Mouse (Mus musculus) intestine, embryonic 14.5 days (tissue): Measurements from ENCODE around the gene Rsrc1. TPM values are rescaled to one million over a fixed set of nuclear protein-coding genes. Genes with fewer than 3 reads are reported as not detected.

ENCODE experiments used
- ATAC-seq: fragments of 200-750 bp; cut with Nextera tagmentation; replicated peaks from 2 replicates; pipeline ENCODE4 v1.8.0; 2017; ENCODE audit warnings: low read depth, moderate number of reproducible peaks, moderate TSS enrichment, moderate library complexity; ENCODE audit not compliant: low FRiP score, low TSS enrichment
- DNase-seq: peaks from one replicate; pipeline ENCODE4 v3.0.0-alpha.2; 2018; ENCODE audit warnings: low spot score
- H3K27ac ChIP-seq: fragments of 300-500 bp; sonication (generic); 2 replicates; pipeline ENCODE4 v1.5.1; 2014; ENCODE audit warnings: low read depth, mild to moderate bottlenecking, control low read depth
- H3K27me3 ChIP-seq: fragments of 300-500 bp; sonication (generic); replicated peaks from 2 replicates; pipeline ENCODE4 v1.6.1; 2014; ENCODE audit warnings: low read length, control low read depth; ENCODE audit not compliant: control insufficient read depth, insufficient read depth
- H3K36me3 ChIP-seq: fragments of 300-500 bp; sonication (generic); 2 replicates; pipeline ENCODE4 v1.6.1; 2014; ENCODE audit warnings: low read length, control low read depth; ENCODE audit not compliant: control insufficient read depth, insufficient read depth
- H3K4me1 ChIP-seq: fragments of 300-500 bp; sonication (generic); replicated peaks from 2 replicates; pipeline ENCODE4 v1.6.1; 2014; ENCODE audit warnings: low read length, control low read depth, mixed read lengths; ENCODE audit not compliant: control insufficient read depth, insufficient read depth
- H3K4me2 ChIP-seq: fragments of 300-500 bp; sonication (generic); 2 replicates; pipeline ENCODE4 v1.6.1; 2014; ENCODE audit warnings: low read length
- H3K4me3 ChIP-seq: fragments of 300-500 bp; sonication (generic); 2 replicates; pipeline ENCODE4 v1.5.1; 2014; ENCODE audit warnings: low read depth, low read length, control low read depth, mixed read lengths
- H3K9ac ChIP-seq: fragments of 300-500 bp; sonication (generic); 2 replicates; pipeline ENCODE4 v1.6.1; 2014; ENCODE audit warnings: mild to moderate bottlenecking, low read length
- H3K9me3 ChIP-seq: fragments of 300-500 bp; sonication (generic); 2 replicates; pipeline ENCODE4 v1.6.1; 2016; ENCODE audit warnings: low read length, control low read depth; ENCODE audit not compliant: control insufficient read depth
- WGBS: fragments of 180-500 bp; shearing (Covaris S2); extraction: QIAGEN DNeasy Blood & Tissue Kit; methylation state at CpG from one replicate; pipeline ENCODE4 v1.1.7; 2014; 5-methylcytosine and 5-hydroxymethylcytosine counted together
- polyA plus RNA-seq: library from polyadenylated mRNA; unstranded; fragments of >200 nt; fragmentation: Nextera tagmentation; extraction: Ambion mirVana; gene quantifications from 2 replicates; pipeline ENCODE4 v1.2.1, GENCODE M21; 2014

Rsrc1 gene
- polyA plus RNA-seq, 1 experiment from 2014 or later: 32.7 TPM

- H3K9ac ChIP-seq: no peak overlapping the region
- no peaks in the 10 kb centered on the region for H3K9me3 ChIP-seq
- no peak for ATAC-seq
- DNase-seq: no peak
- H3K27me3 ChIP-seq: no peaks in the 10 kb centered on the region
- H3K4me2 ChIP-seq: no peak overlapping the region
- 87% methylated on average over 3 of the region's 3 CpGs for WGBS
- no peak overlapping the region for H3K4me3 ChIP-seq
- no peaks in the 10 kb centered on the region for H3K36me3 ChIP-seq
- no peaks in the 10 kb centered on the region for H3K4me1 ChIP-seq
- no peak overlapping the region for H3K27ac ChIP-seq
Observed at GRCm38 (mm10) chr3:67352763-67353149, 371.6 kb downstream of the Rsrc1 start.

- Histone ChIP-seq H3K27ac (no peak overlapping the region), H3K36me3 (no peaks in the 10 kb centered on the region), H3K4me2 (no peak overlapping the region), H3K27me3 (no peaks in the 10 kb centered on the region), H3K9ac (no peak overlapping the region), H3K4me3 (no peak overlapping the region), H3K4me1 (no peaks in the 10 kb centered on the region), H3K9me3 (no peaks in the 10 kb centered on the region)
- no peak for ATAC-seq
- WGBS: 89% methylated on average over 7 of the region's 7 CpGs
- no peak for DNase-seq
Observed at GRCm38 (mm10) chr3:67358376-67358775, 377.2 kb downstream of the Rsrc1 start.

- 85% methylated on average over 4 of the region's 4 CpGs for WGBS
- no peaks in the 10 kb centered on the region for H3K4me1 ChIP-seq
- no peaks in the 10 kb centered on the region for H3K27me3 ChIP-seq
- H3K27ac ChIP-seq: no peak overlapping the region
- H3K36me3 ChIP-seq: no peaks in the 10 kb centered on the region
- DNase-seq: no peak
- no peak for ATAC-seq
- H3K9ac ChIP-seq: no peak overlapping the region
- H3K4me2 ChIP-seq: no peak overlapping the region
- no peaks in the 10 kb centered on the region for H3K9me3 ChIP-seq
- H3K4me3 ChIP-seq: no peak overlapping the region
Observed at GRCm38 (mm10) chr3:67366087-67366892, 385.1 kb downstream of the Rsrc1 start.

- Histone ChIP-seq H3K4me3 (no peak overlapping the region), H3K27ac (no peak overlapping the region), H3K36me3 (no peaks in the 10 kb centered on the region), H3K27me3 (0 out of 2 replicates have a peak, but pooled peaks cover 6% of the 10 kb centered on the region), H3K4me2 (no peak overlapping the region), H3K9ac (no peak overlapping the region), H3K4me1 (no peaks in the 10 kb centered on the region), H3K9me3 (no peaks in the 10 kb centered on the region)
- ATAC-seq: no peak
- no peak for DNase-seq
- WGBS: 76% methylated on average over 6 of the region's 6 CpGs
Observed at GRCm38 (mm10) chr3:67367481-67367880, 386.3 kb downstream of the Rsrc1 start.

- no peaks in the 10 kb centered on the region for H3K36me3 ChIP-seq
- 76% methylated on average over 5 of the region's 5 CpGs for WGBS
- H3K9ac ChIP-seq: no peak overlapping the region
- H3K4me1 ChIP-seq: no peaks in the 10 kb centered on the region
- H3K4me3 ChIP-seq: no peak overlapping the region
- no peak overlapping the region for H3K4me2 ChIP-seq
- peaks cover 13% of the 10 kb centered on the region; the same call in 1 of the 2 replicates for H3K27me3 ChIP-seq
- no peaks in the 10 kb centered on the region for H3K9me3 ChIP-seq
- no peak for DNase-seq
- ATAC-seq: no peak
- no peak overlapping the region for H3K27ac ChIP-seq
Observed at GRCm38 (mm10) chr3:67369407-67370079, 388.4 kb downstream of the Rsrc1 start.

GRCm38 (mm10) chr3:67372194-67372593 is 391.0 kb downstream of the Rsrc1 start:
- ATAC-seq: no peak
- H3K9ac ChIP-seq: no peak overlapping the region
- H3K36me3 ChIP-seq: no peaks in the 10 kb centered on the region
- H3K4me2 ChIP-seq: no peak overlapping the region
- no peak overlapping the region for H3K27ac ChIP-seq
- 74% methylated on average over 4 of the region's 4 CpGs for WGBS
- no peaks in the 10 kb centered on the region for H3K9me3 ChIP-seq
- no peak for DNase-seq
- H3K27me3 ChIP-seq: peaks cover 13% of the 10 kb centered on the region; the same call in 1 of the 2 replicates
- no peak overlapping the region for H3K4me3 ChIP-seq
- no peaks in the 10 kb centered on the region for H3K4me1 ChIP-seq

GRCm38 (mm10) chr3:67372781-67373180 is 391.6 kb downstream of the Rsrc1 start:
- 60% methylated on average over 5 of the region's 5 CpGs for WGBS
- H3K9me3 ChIP-seq: no peaks in the 10 kb centered on the region
- no peaks in the 10 kb centered on the region for H3K4me1 ChIP-seq
- no peak overlapping the region for H3K9ac ChIP-seq
- no peak overlapping the region for H3K4me3 ChIP-seq
- DNase-seq: no peak
- H3K4me2 ChIP-seq: no peak overlapping the region
- H3K36me3 ChIP-seq: no peaks in the 10 kb centered on the region
- H3K27me3 ChIP-seq: peaks cover 13% of the 10 kb centered on the region; the same call in 1 of the 2 replicates
- no peak for ATAC-seq
- H3K27ac ChIP-seq: no peak overlapping the region

GRCm38 (mm10) chr3:67373872-67374271 is 392.7 kb downstream of the Rsrc1 start, which contains the start of gene Mlf1:
Mlf1 (plus strand) TSS chr3:67374097.
- Histone ChIP-seq H3K36me3 (no peaks in the 10 kb centered on the region), H3K4me2 (peak within 1 kb of the TSS; percentile 69), H3K9ac (peak within 1 kb of the TSS; percentile 34), H3K4me1 (no peaks in the 10 kb centered on the region), H3K27ac (no peak within 1 kb of the TSS), H3K4me3 (peak within 1 kb of the TSS; percentile 43), H3K9me3 (no peaks in the 10 kb centered on the region), H3K27me3 (peaks cover 13% of the 10 kb centered on the region; the same call in 1 of the 2 replicates)
- WGBS: 0% methylated on average over 35 of the region's 35 CpGs
- DNase-seq (peak; percentile 95), ATAC-seq (peak; percentile 98)
